Mouse (Mus musculus) limb, embryonic 14.5 days (tissue): Measurements from ENCODE around the gene Fbxo27. TPM values are rescaled to one million over a fixed set of nuclear protein-coding genes. Genes with fewer than 3 reads are reported as not detected.

Source experiments
- ATAC-seq: fragments of 200-750 bp; cut with Nextera tagmentation; 2 replicates; pipeline ENCODE4 v1.8.0; 2017; ENCODE audit warnings: low read depth, moderate number of reproducible peaks, moderate TSS enrichment; ENCODE audit not compliant: low FRiP score
- DNase-seq: peaks from one replicate; pipeline ENCODE4 v3.0.0-alpha.2; 2015; ENCODE audit warnings: low spot score
- H3K27ac ChIP-seq: fragments of 300-500 bp; sonication (generic); replicated peaks from 2 replicates; pipeline ENCODE4 v1.5.1; 2014; ENCODE audit warnings: low read depth, mild to moderate bottlenecking, low read length, moderate library complexity, mixed read lengths
- H3K27me3 ChIP-seq: fragments of 300-500 bp; sonication (generic); 2 replicates; pipeline ENCODE4 v1.6.1; 2014; ENCODE audit warnings: low read length, mixed read lengths; ENCODE audit not compliant: control insufficient read depth, insufficient read depth
- H3K36me3 ChIP-seq: fragments of 300-500 bp; sonication (generic); 2 replicates; pipeline ENCODE4 v1.6.1; 2014; ENCODE audit warnings: mild to moderate bottlenecking, low read length, moderate library complexity, mixed read lengths; ENCODE audit not compliant: control insufficient read depth, insufficient read depth
- H3K4me1 ChIP-seq: fragments of 300-500 bp; sonication (generic); 2 replicates; pipeline ENCODE4 v1.6.1; 2014; ENCODE audit warnings: antibody characterized with exemption, low read length, mixed read lengths; ENCODE audit not compliant: control insufficient read depth, insufficient read depth
- H3K4me2 ChIP-seq: fragments of 300-500 bp; sonication (generic); replicated peaks from 2 replicates; pipeline ENCODE4 v1.6.1; 2014; ENCODE audit warnings: low read depth, mild to moderate bottlenecking, low read length, moderate library complexity; ENCODE audit not compliant: severe bottlenecking
- H3K4me3 ChIP-seq: fragments of 300-500 bp; sonication (generic); replicated peaks from 2 replicates; pipeline ENCODE4 v1.5.1; 2014; ENCODE audit warnings: low read length
- H3K9ac ChIP-seq: fragments of 300-500 bp; sonication (generic); 2 replicates; pipeline ENCODE4 v1.6.1; 2014; ENCODE audit warnings: mild to moderate bottlenecking, low read depth, low read length, moderate library complexity; ENCODE audit not compliant: severe bottlenecking
- H3K9me3 ChIP-seq: fragments of 300-500 bp; sonication (generic); 2 replicates; pipeline ENCODE4 v1.6.1; 2016; ENCODE audit warnings: low read length; ENCODE audit not compliant: control insufficient read depth
- POLR2A ChIP-seq: fragments of 200-500 bp; IDR thresholded peaks from 2 replicates; pipeline ENCODE4 v1.8.0; 2012; ENCODE audit warnings: inconsistent platforms, mild to moderate bottlenecking, moderate library complexity, borderline replicate concordance; ENCODE audit not compliant: insufficient read depth, insufficient read length; ENCODE audit errors: extremely low read depth
- WGBS: fragments of 180-500 bp; shearing (Covaris S2); extraction: QIAGEN DNeasy Blood & Tissue Kit; methylation state at CpG from one replicate; pipeline ENCODE4 v1.1.7; 2014; 5-methylcytosine and 5-hydroxymethylcytosine counted together
- polyA plus RNA-seq, 2 experiments: library from polyadenylated mRNA; depleted of rRNA in 1 of 2; stranded (reverse) in 1 of 2; unstranded in 1 of 2; fragments of >200 nt; fragmentation: Nextera tagmentation in 1 of 2; extraction: Ambion mirVana in 1 of 2; gene quantifications; 2 replicates each; pipeline versions ENCODE4 v1.2.1 to v1.2.3; 2012 to 2014

The Fbxo27 gene
- polyA plus RNA-seq, 2 experiments = 7.4 to 19.5 TPM

- no peak overlapping the region for H3K9ac ChIP-seq
- no peak for TF ChIP-seq POLR2A
- H3K27ac ChIP-seq = no peak overlapping the region
- 97% methylated on average over 7 of the region's 7 CpGs for WGBS
- H3K4me2 ChIP-seq = no peak overlapping the region
- ATAC-seq = no peak
- H3K36me3 ChIP-seq = peaks cover 14% of the 10 kb centered on the region
- no peaks in the 10 kb centered on the region for H3K27me3 ChIP-seq
- H3K9me3 ChIP-seq = no peaks in the 10 kb centered on the region
- no peaks in the 10 kb centered on the region for H3K4me1 ChIP-seq
- no peak for DNase-seq
- H3K4me3 ChIP-seq = no peak overlapping the region
Observed at GRCm38 (mm10) chr7:28722079-28722478, 29.4 kb downstream of the Fbxo27 start.

GRCm38 (mm10) chr7:28724613-28725012 is 32.0 kb downstream of the Fbxo27 start:
- no peak for ATAC-seq
- no peak overlapping the region for H3K4me3 ChIP-seq

DNA sequence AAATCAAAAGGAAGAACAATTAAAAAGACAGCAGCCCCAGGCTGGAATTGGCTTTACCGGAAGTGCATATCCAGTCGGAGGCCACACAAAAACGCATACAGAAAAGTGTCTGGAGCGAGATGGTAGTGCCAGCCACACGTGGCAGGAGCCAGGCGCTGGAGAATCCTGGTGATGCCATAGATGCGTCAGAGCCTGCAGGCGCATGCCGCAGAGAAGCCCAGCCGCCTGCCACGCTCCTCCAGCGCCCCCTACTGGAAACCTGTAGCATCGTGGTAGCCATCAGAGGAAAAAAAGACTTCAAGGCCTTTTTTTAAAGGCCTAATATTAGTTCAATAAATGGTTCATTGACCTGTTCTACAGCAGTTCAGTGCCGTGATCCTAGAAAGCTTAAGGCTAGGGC is 34.0 kb downstream of the Fbxo27 start:
- H3K9ac ChIP-seq = no peak overlapping the region
- TF ChIP-seq POLR2A = no peak
- H3K9me3 ChIP-seq = 0 out of 2 replicates have a peak, but pooled peaks cover 5% of the 10 kb centered on the region
- H3K4me2 ChIP-seq = no peak overlapping the region
- peaks cover 24% of the 10 kb centered on the region for H3K36me3 ChIP-seq
- no peak for ATAC-seq
- 7% methylated on average over 14 of the region's 14 CpGs for WGBS
- H3K27ac ChIP-seq = no peak overlapping the region
- no peaks in the 10 kb centered on the region for H3K4me1 ChIP-seq
- no peak overlapping the region for H3K4me3 ChIP-seq
- peak; percentile 61 for DNase-seq
- H3K27me3 ChIP-seq = no peaks in the 10 kb centered on the region

More at GRCm38 (mm10) chr7:28724613-28725012, 32.0 kb downstream of the Fbxo27 start:
- no peak for TF ChIP-seq POLR2A
- Histone ChIP-seq H3K9me3 (no peaks in the 10 kb centered on the region), H3K4me1 (no peaks in the 10 kb centered on the region), H3K36me3 (peaks cover 14% of the 10 kb centered on the region), H3K4me2 (no peak overlapping the region), H3K27me3 (no peaks in the 10 kb centered on the region), H3K27ac (no peak overlapping the region), H3K9ac (no peak overlapping the region)
- no peak for DNase-seq
- WGBS = 98% methylated on average over 2 of the region's 2 CpGs

- Histone ChIP-seq H3K4me1 (peaks cover 3% of the 10 kb centered on the region; the same call in 1 of the 2 replicates), H3K4me3 (no peak overlapping the region), H3K4me2 (no peak overlapping the region), H3K36me3 (peaks cover 24% of the 10 kb centered on the region), H3K27me3 (no peaks in the 10 kb centered on the region), H3K9ac (no peak overlapping the region), H3K9me3 (0 out of 2 replicates have a peak, but pooled peaks cover 6% of the 10 kb centered on the region), H3K27ac (no peak overlapping the region)
- ATAC-seq = no peak
- DNase-seq = no peak
- WGBS = 56% methylated on average over 10 of the region's 10 CpGs
- no peak for TF ChIP-seq POLR2A
Observed at GRCm38 (mm10) chr7:28727649-28728340, 35.1 kb downstream of the Fbxo27 start.

GRCm38 (mm10) chr7:28732341-28733142 is 39.9 kb downstream of the Fbxo27 start:
- ATAC-seq (peak; percentile 81), DNase-seq (peak; percentile 69)
- 0 out of 2 replicates have a peak, but pooled peaks cover 6% of the 10 kb centered on the region for H3K9me3 ChIP-seq
- peak overlapping the region; percentile 39 for H3K4me3 ChIP-seq
- peaks cover 34% of the 10 kb centered on the region for H3K36me3 ChIP-seq
- no peaks in the 10 kb centered on the region for H3K27me3 ChIP-seq
- peak overlapping the region; percentile 48 for H3K9ac ChIP-seq
- H3K4me1 ChIP-seq = peaks cover 3% of the 10 kb centered on the region; the same call in 1 of the 2 replicates
- 6% methylated on average over 47 of the region's 58 CpGs for WGBS
- TF ChIP-seq POLR2A = 0 out of 2 replicates have a peak, but pooled peaks have one; percentile 18
- H3K27ac ChIP-seq = no peak overlapping the region
- H3K4me2 ChIP-seq = peak overlapping the region; percentile 81
